Mouse (Mus musculus): ENCODE measurements at regions not wholly inside any gene's neighbourhood (a gene's known extent, or its start where the extent isn't known, plus 50 kb on each side); places are given as distances from the start of the nearest gene placed in this dataset.

GRCm38 (mm10) chrX:105006445-105006844, 73.1 kb upstream of the Pbdc1 start:
- Histone ChIP-seq H3K27ac (ENCODE audit: low read depth) (no peak overlapping the region), H3K4me3 (ENCODE audit: low read depth, low read length) (no peak overlapping the region), H3K4me1 (ENCODE audit: control insufficient read depth, insufficient read depth) (no peaks in the 10 kb centered on the region), H3K4me2 (ENCODE audit: low read depth, low read length) (no peak overlapping the region), H3K27me3 (ENCODE audit: control insufficient read depth, insufficient read depth, low read length) (peaks cover 4% of the 10 kb centered on the region; the same call in 1 of the 2 replicates), H3K9ac (replicated peaks; ENCODE audit: low read depth, low read length) (no peak overlapping the region), H3K9me3 (replicated peaks; ENCODE audit: control insufficient read depth, low read length) (no peaks in the 10 kb centered on the region), H3K36me3 (replicated peaks; ENCODE audit: control insufficient read depth, insufficient read depth, low read length) (no peaks in the 10 kb centered on the region)
- TF ChIP-seq EP300 (IDR thresholded peaks at IDR 0.05; ENCODE audit: low read depth), result no peak
- peak; percentile 59 for TF ChIP-seq CTCF (IDR thresholded peaks at IDR 0.05; ENCODE audit: low read depth)
- WGBS, result 8% methylated on average over 2 of the region's 2 CpGs
- ATAC-seq (ENCODE audit: insufficient read depth, low read depth) (no peak), DNase-seq (ENCODE audit: low spot score) (peak; percentile 8)
